25 mouse cellular contexts compared by ENCODE assay signal in the genomic region with DNA sequence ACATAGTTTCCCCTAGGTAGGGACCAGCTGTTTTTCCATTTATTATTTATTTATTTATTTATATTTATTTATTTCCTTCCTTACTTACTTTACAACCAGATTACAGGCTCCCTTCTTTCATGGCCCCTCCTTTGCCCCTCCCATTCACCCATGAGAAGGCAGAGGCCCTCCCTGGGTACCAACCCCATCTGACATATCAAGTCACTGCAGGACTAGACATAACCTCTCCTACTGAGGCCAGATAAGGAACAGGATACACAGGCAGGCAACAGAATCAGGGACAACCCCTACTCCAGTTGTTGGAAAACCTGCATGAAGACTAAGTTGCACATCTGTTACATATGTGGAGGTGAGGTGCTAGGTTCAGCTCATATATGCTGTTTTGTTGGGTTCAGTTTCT.
"Had no signal": no experiment of that assay in that cellular context is flagged by ENCODE, and none has a peak within 500 bp of the region (broad histone marks: within the 10 kb centered on the region; RNA-seq: fewer than 3 reads in every experiment).

No protein-coding gene starts in this region.

- H3K36me3 ChIP-seq: heart, embryonic 10.5 days; heart, embryonic 12.5 days; hindbrain, embryonic 10.5 days; hindbrain, embryonic 12.5 days; intestine, embryonic 15.5 days; limb, embryonic 10.5 days; limb, embryonic 12.5 days had no signal

- H3K9ac ChIP-seq: heart, embryonic 12.5 days; hindbrain, embryonic 12.5 days; hindbrain, embryonic 14.5 days; intestine, embryonic 15.5 days; limb, embryonic 12.5 days had no signal

- ATAC-seq: hindbrain, embryonic 16.5 days; inflammation-experienced regulatory T-cells, adult 6 months; intestine, embryonic 15.5 days; intestine, postnatal 0 days had no signal

- H3K4me2 ChIP-seq: heart, embryonic 12.5 days; hindbrain, embryonic 12.5 days; hindbrain, embryonic 14.5 days; intestine, embryonic 15.5 days; limb, embryonic 12.5 days had no signal

- H3K4me1 ChIP-seq: hindbrain, embryonic 10.5 days; hindbrain, embryonic 12.5 days; limb, embryonic 10.5 days; limb, embryonic 12.5 days had no signal

- H3K27ac ChIP-seq: gastrocnemius, adult 2 months; heart, embryonic 10.5 days; hindbrain, embryonic 10.5 days; hindbrain, embryonic 12.5 days; hindbrain, embryonic 14.5 days; intestine, embryonic 15.5 days; kidney, postnatal 0 days; layer of hippocampus, adult 2 months; left cerebral cortex, adult 2 months; limb, embryonic 10.5 days; limb, embryonic 12.5 days had no signal

- H3K4me3 ChIP-seq: gastrocnemius, adult 2 months; heart, embryonic 10.5 days; heart, embryonic 12.5 days; hindbrain, embryonic 10.5 days; hindbrain, embryonic 12.5 days; intestine, embryonic 15.5 days; layer of hippocampus, adult 2 months; left cerebral cortex, adult 2 months; limb, embryonic 10.5 days; limb, embryonic 12.5 days had no signal

- H3K27me3 ChIP-seq: heart, embryonic 12.5 days; hindbrain, embryonic 12.5 days; intestine, embryonic 15.5 days; limb, embryonic 12.5 days had no signal

- H3K9me3 ChIP-seq: heart, embryonic 10.5 days; heart, embryonic 12.5 days; hindbrain, embryonic 10.5 days; hindbrain, embryonic 12.5 days; intestine, embryonic 15.5 days; limb, embryonic 10.5 days; limb, embryonic 12.5 days had no signal

- DNase-seq: gastrocnemius, adult 2 months; gastrocnemius, postnatal 10 days; gastrocnemius, postnatal 25 days; heart, adult 18-20 months; heart, postnatal 10 days; heart, postnatal 4 days; kidney, adult 18-20 months; kidney, adult 8-10 months; kidney, postnatal 25 days; kidney, postnatal 4 days; lung, adult 18-20 months had no signal
